Mouse (Mus musculus) stomach, postnatal 0 days (tissue): ENCODE data around the gene Nbea.

Experiments
- CTCF ChIP-seq: IDR thresholded peaks from 2 replicates; pipeline ENCODE4 v1.5.1; 2016; ENCODE audit warnings: antibody characterized with exemption, low read depth, mild to moderate bottlenecking, moderate library complexity
- EP300 ChIP-seq: optimal IDR thresholded peaks from 2 replicates; pipeline ENCODE3; 2016; ENCODE audit warnings: antibody characterized with exemption

- TF ChIP-seq CTCF: no peak
- TF ChIP-seq EP300: no peak
These were observed 406.0 kb downstream of the Nbea start for GRCm38 (mm10) chr3:55777501-55777900.
